Mouse (Mus musculus) gastrocnemius, adult 8-10 months (tissue): ENCODE measurements around the gene Nol8. TPM values are rescaled to one million over a fixed set of nuclear protein-coding genes. Genes with fewer than 3 reads are reported as not detected.
A peak's percentile ranks its signal among the peaks of the same experiment; 100 is the strongest.

Experiments used
- DNase-seq, 2 experiments: peaks; one replicate each; pipeline ENCODE4 v3.0.0; 2022; ENCODE audit warnings: low spot score in 2 of 2
- total RNA-seq, 4 experiments: library from RNA; stranded (reverse); gene quantifications; 2 replicates each; pipeline ENCODE4 v1.2.4; 2022

Gene Nol8
- total RNA-seq: 10 to 100 TPM; 12.0 to 16.5 (median 13.6) TPM

DNA sequence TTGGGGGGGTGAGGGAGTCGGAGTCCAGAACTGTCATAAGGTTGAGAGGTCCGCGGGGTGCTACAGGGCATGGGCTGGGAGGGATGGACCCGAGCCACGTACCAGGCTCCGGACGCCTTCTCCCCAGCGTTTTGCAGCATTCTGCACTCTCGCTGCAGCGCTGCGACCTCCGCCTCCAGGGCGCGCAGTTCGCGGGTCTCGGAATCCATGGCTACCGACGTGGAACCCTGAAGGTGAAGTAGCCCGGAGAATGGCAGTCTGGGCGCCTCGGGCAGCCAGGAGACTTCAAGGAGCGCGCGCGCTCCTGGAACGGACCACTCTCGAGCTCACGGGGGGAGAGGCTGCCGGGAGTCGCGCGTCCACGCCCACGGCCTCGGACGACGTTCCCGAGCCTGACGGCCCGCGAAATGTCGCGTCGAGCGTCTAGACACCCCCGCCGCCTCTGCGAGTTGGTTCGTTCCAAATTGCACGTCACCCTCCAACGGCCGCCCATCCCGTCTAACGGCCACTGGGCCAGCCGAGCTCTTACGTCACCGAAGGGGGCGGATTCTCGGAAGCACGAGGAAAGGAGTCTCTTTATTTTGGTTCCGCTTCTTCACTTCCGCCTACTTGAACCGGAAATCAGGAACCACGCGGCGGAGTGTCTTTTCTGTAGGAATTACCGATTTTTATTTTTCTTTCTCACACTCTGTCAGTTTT, at the start of gene Nol8, which contains the start of gene Cenpp:
TSS of gene Nol8 (plus strand) at position 598 of the 699 bp plus-strand sequence.
TSS of gene Cenpp (minus strand) at position 305 of the 699 bp plus-strand sequence.
- DNase-seq: peak; percentile 96 to 98

DNA sequence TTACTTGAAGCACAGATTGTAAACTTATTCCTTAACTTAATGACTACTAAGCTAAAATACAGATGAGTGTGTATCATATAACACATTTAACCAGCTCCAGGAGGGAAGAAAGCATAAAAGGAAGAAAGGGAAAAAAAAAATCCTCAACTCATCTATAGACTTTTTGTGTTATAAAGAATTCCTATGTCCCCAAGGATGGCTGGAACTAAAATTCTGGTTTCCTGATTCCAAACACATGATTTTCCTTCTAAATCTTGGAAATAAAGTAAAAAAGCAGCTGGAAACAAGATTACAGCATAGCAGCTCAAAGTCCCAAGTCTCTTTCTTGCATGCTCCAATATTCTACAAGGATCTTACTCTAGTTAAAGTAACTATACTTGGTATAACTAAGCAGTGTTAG, 49.3 kb upstream of the Nol8 start:
- DNase-seq: no peak

DNA sequence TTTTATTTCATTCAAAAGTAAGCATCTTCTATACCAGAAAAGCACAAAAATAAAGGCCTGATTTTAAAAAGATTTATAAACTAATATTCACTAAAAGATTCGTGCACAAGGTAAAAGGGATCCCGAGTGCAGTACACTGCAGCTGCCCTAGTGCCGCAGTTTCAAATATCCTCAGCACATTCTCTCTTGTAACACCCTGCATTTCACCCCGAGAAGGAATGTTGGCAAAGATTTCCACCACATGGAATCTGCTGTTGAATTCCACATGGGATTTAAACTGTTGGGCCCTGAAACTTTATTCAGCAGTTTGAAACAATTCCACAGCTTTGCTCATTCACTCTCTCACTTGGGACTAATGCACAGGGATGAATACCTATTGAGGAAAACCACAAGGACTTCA, 45.2 kb upstream of the Nol8 start, which contains the start of gene Ogn:
TSS of gene Ogn (plus strand) at position 333 of the 400 bp plus-strand sequence.
- DNase-seq: peak; percentile 8 to 21

DNA sequence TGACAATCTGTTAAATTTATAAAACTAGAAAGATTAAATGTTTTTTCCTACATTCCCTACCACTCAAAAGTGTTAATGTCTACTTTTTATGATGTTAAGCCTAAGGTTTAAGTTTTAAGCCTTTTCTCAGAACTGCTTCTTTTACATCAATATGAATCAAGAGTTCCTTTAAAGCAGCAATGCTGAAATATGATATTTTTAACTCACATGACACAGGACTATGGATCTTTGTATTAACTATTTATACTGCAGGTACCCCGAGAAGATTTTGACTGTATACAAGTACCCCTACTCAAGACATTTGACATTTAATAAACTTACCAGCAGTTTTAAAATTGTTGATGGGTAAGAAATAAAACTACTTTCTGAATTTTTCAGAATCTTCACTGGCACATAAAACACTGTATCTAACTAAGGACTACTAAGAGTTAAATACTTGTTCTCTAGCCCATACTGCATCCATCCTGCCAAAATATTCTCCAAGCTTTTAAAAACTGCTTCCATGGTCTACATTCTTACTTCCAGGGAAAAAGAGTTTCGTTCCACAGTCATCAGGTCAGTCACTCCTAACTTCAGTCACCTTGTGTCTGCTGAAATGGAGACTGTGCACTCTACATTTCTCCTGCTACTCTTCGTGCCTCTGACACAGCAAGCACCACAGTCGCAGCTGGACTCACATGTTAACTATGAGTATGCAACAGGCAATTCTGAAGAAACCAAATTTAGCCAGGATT, 44.1 kb upstream of the Nol8 start:
- DNase-seq: no peak

DNA sequence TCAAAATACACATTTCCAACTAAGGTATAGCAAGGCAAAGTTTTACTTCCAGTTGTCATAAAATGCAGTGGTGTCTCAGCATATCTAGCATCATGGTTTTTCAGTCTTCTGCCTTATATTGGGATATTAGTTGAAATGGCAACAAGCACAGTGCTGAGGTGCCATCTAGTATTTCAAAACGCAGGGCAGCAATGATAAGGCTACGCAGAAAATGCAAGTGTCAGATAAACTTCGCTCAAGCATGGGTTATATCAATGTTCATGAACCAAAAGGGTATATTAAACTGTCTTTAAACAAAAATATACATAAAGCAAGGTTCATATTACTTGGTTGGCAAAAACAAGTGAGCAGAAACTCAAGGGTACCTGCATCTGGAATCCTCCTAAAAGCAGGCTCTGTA, 35.9 kb upstream of the Nol8 start:
- DNase-seq: no peak

DNA sequence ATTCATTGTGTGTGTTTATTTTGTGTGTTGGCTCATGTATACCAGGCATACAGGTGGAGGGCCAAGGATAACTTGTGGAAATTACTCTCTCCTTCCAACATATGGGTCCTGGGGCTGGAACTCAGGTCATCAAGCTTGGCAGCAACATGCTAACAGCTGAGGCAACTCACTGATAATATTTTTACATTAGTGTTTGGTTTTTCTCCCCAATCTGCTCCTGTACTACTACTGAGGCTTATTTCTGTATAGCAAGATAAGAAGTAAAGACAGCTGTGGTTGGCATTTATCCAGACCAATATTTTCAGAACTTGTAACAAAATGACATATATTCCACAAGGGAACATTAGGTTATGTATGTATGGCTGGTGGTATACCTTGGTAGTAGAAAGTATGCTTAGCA, 34.5 kb upstream of the Nol8 start:
- no peak for DNase-seq

DNA sequence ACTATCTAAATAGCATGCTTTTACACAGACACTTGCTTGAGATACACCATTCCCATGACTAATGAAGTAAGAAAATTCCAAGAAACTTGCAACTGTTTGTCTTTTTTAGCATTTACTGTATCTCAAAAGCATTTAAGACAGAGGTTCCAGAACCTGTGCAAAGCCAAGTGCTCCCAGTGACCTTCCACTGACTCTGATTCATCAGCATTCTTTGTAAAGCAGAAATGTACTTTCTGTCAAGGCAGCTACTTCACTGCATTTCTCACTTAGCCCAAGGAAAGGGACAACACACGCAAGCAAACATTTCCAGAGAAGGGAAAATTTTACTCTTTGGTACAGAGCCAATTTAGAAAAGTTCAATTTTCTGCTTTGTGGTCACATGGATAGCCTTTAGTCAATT, 29.7 kb upstream of the Nol8 start:
- DNase-seq: no peak

DNA sequence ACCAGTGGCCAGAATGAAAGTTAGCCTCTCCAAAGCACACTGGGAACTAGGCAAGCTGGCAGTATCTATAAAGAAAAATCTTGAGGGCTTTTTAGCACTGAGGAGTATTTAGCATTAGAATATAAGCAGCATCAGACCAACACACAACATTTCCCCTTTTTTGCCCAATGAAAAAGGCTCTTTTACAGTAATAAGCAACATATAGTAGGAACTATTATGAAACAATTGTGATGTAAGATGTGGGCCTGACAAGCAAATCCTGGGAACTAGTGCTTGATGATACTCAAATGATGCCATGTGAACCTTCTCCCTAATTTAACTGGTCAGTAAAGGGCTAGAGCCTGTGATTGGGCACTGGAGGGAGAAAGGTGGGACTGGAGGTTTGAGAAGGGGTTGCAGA, 24.7 kb upstream of the Nol8 start:
- no peak for DNase-seq

DNA sequence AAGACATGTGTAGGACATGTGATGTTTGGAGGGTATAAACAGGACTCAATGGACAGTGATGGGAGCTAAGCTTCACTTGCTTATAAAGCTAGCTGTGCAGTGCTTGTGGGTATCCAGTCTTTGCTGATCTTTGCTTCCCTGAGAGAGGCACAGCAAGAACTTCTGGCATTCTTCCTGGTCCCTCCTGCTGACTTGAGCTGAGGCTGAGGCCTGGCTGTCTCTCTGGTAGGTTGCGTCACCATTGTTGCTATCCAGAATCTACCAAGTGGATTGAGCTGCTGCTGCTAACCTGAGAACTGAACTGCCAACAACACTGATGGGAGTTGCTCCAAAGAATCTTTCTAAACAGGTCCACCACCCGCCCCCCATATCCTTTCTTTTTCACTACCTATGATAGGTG, 23.8 kb upstream of the Nol8 start:
- DNase-seq: no peak

DNA sequence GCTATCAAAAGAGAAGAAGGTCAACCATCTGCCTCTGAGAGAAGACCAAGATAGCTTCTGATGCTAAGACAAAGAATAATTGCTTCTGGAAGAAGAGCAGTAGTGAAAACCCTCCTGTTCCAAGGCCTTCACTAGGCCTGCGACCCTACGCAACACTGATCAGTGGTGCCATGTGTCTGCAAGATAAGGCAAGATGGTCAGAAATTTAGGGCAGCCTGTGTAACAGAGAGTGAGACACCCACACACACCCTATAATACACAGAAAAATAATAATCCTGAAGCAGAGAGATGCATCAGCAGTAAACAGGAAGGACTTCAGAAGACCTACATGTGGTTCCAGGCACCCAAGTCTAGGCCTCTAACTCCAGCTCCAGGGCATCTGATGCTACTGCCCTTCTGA, 12.9 kb upstream of the Nol8 start:
- no peak for DNase-seq

DNA sequence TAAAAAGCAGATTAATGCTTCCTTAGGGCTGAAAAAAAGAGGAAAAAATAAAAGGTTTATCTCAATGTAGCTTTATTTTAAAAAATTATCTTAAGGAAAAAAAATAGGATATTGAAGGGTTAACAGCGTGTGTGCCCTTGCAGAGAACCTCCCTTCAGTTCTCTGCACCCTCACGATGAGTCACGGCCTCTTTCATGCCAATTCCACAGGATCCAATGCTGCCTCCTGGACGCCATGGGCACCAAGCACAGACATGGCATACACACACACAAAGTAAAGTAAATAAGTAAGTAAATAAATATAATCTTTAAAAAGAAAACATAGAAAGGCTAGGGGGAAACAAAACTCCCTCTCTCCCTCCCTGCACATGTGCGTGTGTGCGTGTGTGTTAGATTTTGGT, 10.2 kb upstream of the Nol8 start:
- DNase-seq: no peak

DNA sequence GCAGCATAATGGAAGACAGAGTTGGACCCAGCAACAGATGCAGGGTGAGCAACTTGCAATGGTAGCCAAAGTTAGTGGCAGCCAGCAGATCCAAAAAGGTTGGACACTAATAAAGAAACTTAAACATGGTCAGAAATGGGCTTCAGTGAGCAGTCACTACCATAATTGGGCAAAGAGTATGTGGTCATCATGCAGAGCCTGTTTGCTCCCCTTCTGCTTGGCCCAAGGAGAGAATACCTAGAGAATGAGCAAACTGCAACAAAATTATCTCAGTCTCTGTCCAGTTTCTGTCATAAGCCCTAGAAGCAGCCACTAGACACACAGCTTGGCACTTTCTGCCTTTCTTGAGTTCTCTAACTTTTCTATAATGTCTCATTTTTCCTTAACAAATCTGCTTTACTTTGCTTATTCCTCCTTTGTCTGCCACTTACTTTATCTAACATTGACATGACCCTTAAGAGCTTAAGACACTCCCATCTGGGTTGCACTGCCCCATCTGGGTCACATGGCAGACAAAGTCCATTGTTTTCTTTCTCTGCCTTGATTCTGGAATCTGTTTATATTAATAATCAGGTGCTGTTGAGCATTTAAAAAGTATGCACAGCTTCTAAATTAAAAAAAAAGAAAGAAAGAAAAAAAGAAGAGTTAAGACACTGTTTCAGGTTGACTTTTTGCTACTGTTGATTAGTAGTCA, 9.1 kb upstream of the Nol8 start:
- no peak for DNase-seq

DNA sequence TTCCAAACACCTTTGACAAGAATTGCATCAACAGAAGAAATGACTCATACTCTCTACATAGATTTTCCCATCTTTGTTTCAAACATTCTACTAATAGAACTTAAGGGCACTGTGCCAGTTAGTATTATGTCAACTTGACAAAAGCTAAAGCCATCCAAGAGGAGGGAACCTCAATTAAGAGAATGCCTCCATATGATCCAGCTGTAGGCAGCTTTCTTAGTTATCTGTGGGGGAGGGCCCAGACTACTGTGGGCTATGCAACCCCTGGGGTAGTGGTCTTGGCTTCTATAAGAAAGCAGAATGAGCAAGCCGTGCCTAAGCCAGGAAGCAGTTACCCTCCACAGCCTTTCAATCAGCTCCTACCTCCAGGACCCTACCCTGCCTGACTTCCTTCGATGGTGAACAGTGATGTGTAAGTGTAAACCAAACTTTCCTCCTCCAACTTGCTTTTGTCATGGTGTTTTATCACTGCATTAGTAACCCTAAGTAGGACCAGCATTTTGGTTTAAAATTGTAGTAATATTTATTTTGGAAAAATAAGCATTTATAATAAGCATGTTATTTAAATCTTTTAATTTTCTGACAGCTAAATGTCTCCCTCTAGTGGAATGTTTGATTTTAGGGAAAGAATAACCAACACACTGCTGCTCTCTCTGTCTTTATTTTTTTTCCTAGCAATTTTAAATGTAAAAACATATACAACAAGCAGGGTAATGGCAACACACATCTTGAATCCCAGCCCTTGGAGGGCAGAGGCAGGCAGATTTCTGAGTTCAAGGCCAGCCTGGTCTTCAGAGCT, 7.9 kb upstream of the Nol8 start:
- DNase-seq: no peak

DNA sequence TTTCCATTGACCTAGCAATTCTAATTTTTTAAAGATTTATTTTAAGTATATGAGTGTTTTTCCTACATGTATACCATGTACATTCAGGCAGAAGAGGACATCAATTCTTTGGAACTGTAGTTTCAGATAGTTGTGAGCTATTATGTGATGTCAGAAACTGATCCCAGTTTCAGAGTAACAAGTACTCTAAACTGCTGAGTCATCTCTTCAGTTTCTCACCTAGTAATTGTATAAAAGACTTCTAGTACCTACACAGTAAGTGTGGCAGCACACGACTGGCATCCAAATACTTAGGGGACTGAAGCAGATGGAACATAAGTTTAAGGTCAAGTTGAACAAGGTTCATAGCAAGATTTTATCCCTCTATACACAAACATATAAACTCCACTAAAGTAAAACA, 6.9 kb upstream of the Nol8 start:
- DNase-seq: no peak

DNA sequence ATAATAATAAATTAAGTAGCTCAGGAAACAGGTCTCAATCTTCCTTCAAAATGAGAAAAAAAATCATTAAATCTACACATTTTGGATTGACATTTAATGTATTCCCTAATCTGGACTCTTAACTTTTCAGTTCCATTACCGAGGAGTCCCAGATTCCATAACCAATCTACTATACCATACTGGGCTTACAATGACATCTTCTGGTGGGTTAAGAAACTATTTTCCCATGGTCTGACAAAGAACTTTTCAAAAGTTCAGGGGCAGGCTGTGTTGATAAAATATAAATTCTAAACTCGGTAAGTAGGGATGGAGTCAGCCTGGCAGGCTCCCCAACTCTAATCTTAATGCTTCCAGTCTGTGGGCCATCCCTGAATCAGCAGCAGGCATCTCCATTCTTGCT, 1.7 kb upstream of the Nol8 start:
- DNase-seq: no peak

DNA sequence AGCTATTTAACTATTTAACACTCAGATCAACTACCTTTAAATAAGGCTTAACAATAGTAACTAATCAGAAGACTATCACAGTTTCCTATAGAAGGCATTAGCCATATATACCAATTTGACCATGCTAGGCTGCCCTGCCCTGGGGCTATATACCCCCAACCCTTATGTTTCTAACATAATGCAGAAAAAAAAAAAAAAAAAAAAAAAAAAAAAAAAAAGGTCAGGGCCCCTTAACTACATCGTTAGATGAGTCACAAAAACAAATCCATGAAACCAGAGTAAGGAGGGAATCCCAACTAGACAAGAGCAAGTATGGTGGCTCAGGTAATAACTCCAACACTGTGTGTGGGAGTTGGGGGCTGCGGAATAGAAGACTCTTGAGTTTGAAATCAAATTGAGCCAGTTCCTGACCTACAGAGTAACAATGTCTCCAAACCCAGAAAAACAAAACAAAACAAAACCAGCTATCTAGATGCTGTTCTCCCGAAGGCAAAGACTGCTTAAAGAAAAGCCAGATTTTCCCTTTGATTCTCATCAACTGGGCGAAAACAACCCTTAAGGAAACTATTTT, 1.0 kb upstream of the Nol8 start:
- DNase-seq: no peak

DNA sequence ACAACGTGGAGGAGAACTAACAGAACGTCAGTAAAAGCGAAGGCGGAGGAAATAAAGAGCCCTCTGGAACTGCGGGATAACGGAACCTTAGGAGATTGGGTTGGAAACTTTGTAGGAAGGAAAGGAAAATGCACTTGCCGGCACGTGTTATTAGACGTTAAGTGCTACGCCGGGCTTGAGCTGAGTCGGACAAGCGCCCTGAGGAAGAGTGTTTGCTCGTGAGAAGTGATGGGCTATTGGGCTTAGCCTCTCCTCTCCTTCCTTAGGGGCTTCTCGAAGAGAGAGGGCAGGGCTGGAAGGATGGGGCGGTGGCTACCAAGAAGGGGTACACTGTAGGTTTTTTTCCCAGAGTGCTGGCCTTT, 283 bp downstream of the Nol8 start:
- DNase-seq: no peak

DNA sequence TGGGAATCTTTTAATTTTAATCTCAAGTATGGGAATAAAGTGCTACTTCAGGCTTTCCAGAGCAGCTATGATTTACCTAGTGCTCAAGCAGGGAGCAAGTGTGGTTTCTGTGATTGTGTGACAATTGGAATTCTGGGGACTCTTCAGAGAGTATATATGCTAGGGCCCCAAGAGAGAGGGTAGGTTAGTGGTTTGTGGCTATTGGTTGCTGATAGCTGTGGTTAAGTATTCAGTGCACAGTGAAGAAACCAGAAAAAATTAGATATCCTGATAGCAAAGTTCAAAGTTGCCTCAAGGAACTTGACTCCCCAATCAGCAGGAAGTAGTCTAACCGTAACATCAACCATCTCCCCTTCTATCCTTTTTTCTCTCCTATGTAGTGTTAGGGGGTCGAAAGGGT, 24.9 kb downstream of the Nol8 start:
- DNase-seq: no peak

DNA sequence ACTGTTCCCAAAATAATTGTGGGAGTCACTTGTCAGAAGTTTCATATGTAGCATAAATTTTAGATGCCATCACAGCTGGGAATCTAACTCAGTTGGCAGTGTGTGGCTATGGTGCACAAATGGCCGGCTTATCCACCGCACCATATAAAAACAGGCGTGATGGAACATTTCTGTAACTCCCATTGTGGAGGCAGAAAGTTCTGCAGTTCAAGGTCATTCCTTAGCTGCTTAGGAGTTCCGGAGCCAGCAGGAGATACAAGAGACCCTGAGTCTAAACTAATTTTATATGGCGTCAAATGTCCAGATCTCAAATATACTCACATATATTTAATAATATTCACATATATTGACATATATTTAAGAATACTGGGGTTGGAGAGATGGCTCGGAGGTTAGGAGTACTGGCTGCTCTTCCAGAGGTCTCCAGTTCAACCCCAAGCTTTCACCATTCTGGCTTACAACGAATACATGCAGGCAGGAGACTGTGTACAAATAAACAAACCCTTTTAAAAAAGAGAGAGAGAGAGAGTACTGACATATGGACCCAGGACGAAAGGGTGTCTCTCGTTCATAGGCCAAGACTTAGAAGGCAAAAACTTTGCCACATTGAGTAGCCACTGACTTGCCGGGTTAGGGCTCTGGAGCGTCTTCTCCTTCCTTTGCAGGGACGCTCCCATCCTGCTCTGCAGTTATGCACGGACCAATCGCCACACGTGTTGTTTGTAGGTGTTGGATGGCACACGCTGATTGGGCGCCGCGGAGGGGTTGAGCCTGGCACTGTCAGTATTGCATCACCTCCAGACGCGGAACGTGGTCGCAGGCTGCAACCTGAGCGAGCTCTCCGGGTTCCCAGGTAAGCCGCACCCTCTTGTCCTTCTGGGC, 28.7 kb downstream of the Nol8 start, which contains the start of gene Iars:
TSS of gene Iars (plus strand) at position 750 of the 882 bp plus-strand sequence.
- DNase-seq: peak; percentile 97 to 98

DNA sequence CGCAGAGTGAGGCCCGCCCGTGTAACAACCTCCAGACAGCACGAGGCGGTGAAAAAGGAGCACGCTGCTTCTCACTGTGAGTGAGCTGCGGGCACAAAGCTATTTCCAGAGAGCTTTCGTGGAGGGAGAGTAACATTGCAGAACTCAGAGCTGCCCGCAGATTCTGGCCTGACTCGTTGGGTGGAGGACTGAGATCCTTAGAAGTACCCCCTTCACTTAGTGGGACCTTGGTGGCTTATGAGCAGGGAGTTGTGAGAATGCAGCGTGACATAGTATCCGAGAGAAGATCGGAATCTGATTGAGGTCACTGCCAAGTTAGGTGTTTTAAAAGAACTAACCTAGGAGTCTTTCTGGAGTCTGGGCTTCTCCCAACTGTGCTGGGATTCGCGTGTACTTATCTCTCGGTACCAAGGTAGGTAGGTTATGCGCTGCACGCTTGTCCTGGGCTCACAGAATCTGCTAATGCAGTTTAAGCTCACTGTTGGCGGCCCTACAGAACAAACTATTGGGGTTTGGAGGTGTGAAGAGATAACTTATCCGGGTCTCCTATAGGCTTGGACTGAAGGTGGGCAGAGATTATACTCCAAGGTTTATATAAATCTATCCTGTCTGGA, 29.5 kb downstream of the Nol8 start:
- DNase-seq: no peak
